Mouse (Mus musculus) neural tube, embryonic 14.5 days (tissue): ENCODE measurements around the gene Gm45711. TPM values are rescaled to one million over a fixed set of nuclear protein-coding genes. Genes with fewer than 3 reads are reported as not detected.
"Not testable (repeated sequence)": the region's sequence is repeated elsewhere in the genome, so short reads cannot be mapped to it uniquely, and the experiment has no call there.

Experiments
- ATAC-seq: fragments of 200-750 bp; cut with Nextera tagmentation; 2 replicates; pipeline ENCODE4 v1.8.0; 2017; ENCODE audit warnings: low read depth, mild to moderate bottlenecking, moderate TSS enrichment, moderate library complexity
- H3K27ac ChIP-seq: fragments of 300-500 bp; sonication (generic); 2 replicates; pipeline ENCODE4 v1.5.1; 2014; ENCODE audit warnings: low read depth, mild to moderate bottlenecking, control low read depth, low read length, moderate library complexity, mixed read lengths
- H3K27me3 ChIP-seq: fragments of 300-500 bp; sonication (generic); 2 replicates; pipeline ENCODE4 v1.6.1; 2014; ENCODE audit warnings: low read length; ENCODE audit not compliant: control insufficient read depth, insufficient read depth
- H3K36me3 ChIP-seq: fragments of 300-500 bp; sonication (generic); 2 replicates; pipeline ENCODE4 v1.6.1; 2014; ENCODE audit warnings: low read length, mixed read lengths; ENCODE audit not compliant: control insufficient read depth, insufficient read depth
- H3K4me1 ChIP-seq: fragments of 300-500 bp; sonication (generic); 2 replicates; pipeline ENCODE4 v1.6.1; 2014; ENCODE audit warnings: low read length; ENCODE audit not compliant: control insufficient read depth, insufficient read depth
- H3K4me2 ChIP-seq: fragments of 300-500 bp; sonication (generic); 2 replicates; pipeline ENCODE4 v1.6.1; 2014; ENCODE audit warnings: mild to moderate bottlenecking, low read depth, low read length, control low read depth
- H3K4me3 ChIP-seq: fragments of 300-500 bp; sonication (generic); 2 replicates; pipeline ENCODE4 v1.5.1; 2014; ENCODE audit warnings: low read depth, low read length, control low read depth, mixed read lengths
- H3K9ac ChIP-seq: fragments of 300-500 bp; sonication (generic); replicated peaks from 2 replicates; pipeline ENCODE4 v1.6.1; 2014; ENCODE audit warnings: low read depth, mild to moderate bottlenecking, control low read depth, low read length, mixed read lengths
- H3K9me3 ChIP-seq: fragments of 300-500 bp; sonication (generic); 2 replicates; pipeline ENCODE4 v1.6.1; 2016; ENCODE audit warnings: low read length; ENCODE audit not compliant: control insufficient read depth
- WGBS: fragments of 180-500 bp; shearing (Covaris S2); extraction: QIAGEN DNeasy Blood & Tissue Kit; methylation state at CpG from one replicate; pipeline ENCODE4 v1.1.7; 2014; 5-methylcytosine and 5-hydroxymethylcytosine counted together
- polyA plus RNA-seq: library from polyadenylated mRNA; unstranded; fragments of >200 nt; fragmentation: Nextera tagmentation; extraction: Ambion mirVana; gene quantifications from 2 replicates; pipeline ENCODE4 v1.2.1, GENCODE M21; 2014

Gm45711 gene
- polyA plus RNA-seq: not detected in 2 replicates

DNA sequence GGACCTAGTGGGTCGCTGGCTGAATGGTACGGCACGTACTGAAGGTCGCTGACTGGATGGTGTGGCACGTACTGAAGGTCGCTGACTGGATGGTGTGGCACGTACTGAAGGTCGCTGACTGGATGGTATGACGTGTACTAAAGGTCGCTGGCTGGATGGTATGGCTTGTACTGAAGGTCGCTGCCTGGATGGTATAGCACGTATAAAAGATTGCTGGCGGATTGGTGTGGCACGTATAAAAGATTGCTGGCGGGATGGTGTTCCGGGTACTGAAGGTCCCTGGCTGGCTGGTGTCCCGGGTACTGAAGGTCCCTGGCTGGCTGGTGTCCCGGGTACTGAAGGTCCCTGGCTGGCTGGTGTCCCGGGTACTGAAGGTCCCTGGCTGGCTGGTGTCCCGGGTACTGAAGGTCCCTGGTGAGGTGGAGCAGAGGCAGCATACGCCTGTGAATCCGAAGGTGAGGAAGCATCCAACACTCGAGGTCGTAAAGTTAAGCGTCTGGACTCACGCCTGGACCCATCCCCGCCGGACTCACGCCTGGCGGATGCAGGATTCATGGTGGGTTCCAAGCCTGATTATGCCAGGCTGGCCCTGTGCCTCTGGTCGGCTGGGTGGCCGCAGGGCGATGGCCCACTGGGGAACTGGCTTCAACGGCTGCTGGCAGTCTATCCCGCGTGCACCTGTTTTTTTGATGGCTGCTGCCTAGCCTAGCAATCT is at the start of gene Gm45711, which contains the start of gene Cmtm1:
Gene Gm45711, minus strand, starts transcription at position 641 of the 715 bp plus-strand sequence.
Gene Cmtm1, minus strand, starts transcription at position 705 of the 715 bp plus-strand sequence.
- not testable (repeated sequence) for H3K4me2 ChIP-seq, H3K9ac ChIP-seq, ATAC-seq, H3K27ac ChIP-seq, H3K36me3 ChIP-seq, H3K4me1 ChIP-seq, H3K27me3 ChIP-seq, H3K9me3 ChIP-seq, H3K4me3 ChIP-seq
- WGBS: 92% methylated on average over 36 of the region's 36 CpGs

GRCm38 (mm10) chr8:104358637-104359036 is 48.8 kb upstream of the Gm45711 start:
- 86% methylated on average over 3 of the region's 3 CpGs for WGBS
- no peak overlapping the region for H3K4me2 ChIP-seq
- no peak for ATAC-seq
- no peaks in the 10 kb centered on the region for H3K4me1 ChIP-seq
- H3K9ac ChIP-seq: no peak overlapping the region
- H3K27me3 ChIP-seq: no peaks in the 10 kb centered on the region
- H3K9me3 ChIP-seq: no peaks in the 10 kb centered on the region
- H3K36me3 ChIP-seq: no peaks in the 10 kb centered on the region; the same call in none of the 2 replicates
- H3K27ac ChIP-seq: no peak overlapping the region
- H3K4me3 ChIP-seq: no peak overlapping the region

DNA sequence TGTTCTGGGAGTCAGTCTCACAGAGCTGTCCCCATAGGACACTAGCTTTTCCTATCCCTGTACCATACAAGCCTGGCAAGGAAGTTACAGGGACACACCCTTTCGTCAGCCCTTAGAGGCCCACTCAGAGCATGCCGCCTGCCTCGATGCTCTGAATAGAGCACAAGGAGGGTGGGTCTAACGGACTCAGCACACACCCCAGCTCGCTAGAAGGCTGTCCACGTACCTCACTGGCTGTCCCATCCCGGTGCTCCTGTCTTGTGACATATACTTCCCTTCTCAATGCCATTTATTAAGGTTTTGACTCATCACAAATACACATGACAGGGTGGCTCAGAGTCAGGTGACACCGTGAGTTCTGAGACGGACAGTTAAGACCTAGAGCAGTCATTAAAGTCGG is 44.6 kb upstream of the Gm45711 start:
- ATAC-seq: no peak
- Histone ChIP-seq H3K9ac (no peak overlapping the region), H3K4me1 (no peaks in the 10 kb centered on the region), H3K36me3 (no peaks in the 10 kb centered on the region; the same call in none of the 2 replicates), H3K27ac (no peak overlapping the region), H3K4me2 (no peak overlapping the region), H3K9me3 (no peaks in the 10 kb centered on the region), H3K4me3 (no peak overlapping the region), H3K27me3 (no peaks in the 10 kb centered on the region)
- 92% methylated on average over 10 of the region's 10 CpGs for WGBS

GRCm38 (mm10) chr8:104353186-104353585 is 43.3 kb upstream of the Gm45711 start:
- no peak overlapping the region for H3K9ac ChIP-seq
- no peak overlapping the region for H3K4me3 ChIP-seq
- H3K36me3 ChIP-seq: no peaks in the 10 kb centered on the region; the same call in none of the 2 replicates
- no peak overlapping the region for H3K27ac ChIP-seq
- WGBS: 67% methylated on average over 5 of the region's 5 CpGs
- no peak overlapping the region for H3K4me2 ChIP-seq
- H3K27me3 ChIP-seq: no peaks in the 10 kb centered on the region
- peak; percentile 63; the same call in 1 of the 2 replicates for ATAC-seq
- no peaks in the 10 kb centered on the region for H3K9me3 ChIP-seq
- H3K4me1 ChIP-seq: no peaks in the 10 kb centered on the region

GRCm38 (mm10) chr8:104350047-104350446 is 40.2 kb upstream of the Gm45711 start:
- ATAC-seq: no peak
- H3K4me2 ChIP-seq: no peak overlapping the region
- H3K27me3 ChIP-seq: no peaks in the 10 kb centered on the region
- 88% methylated on average over 13 of the region's 13 CpGs for WGBS
- no peaks in the 10 kb centered on the region for H3K9me3 ChIP-seq
- no peak overlapping the region for H3K9ac ChIP-seq
- H3K4me3 ChIP-seq: no peak overlapping the region
- no peaks in the 10 kb centered on the region for H3K36me3 ChIP-seq
- H3K27ac ChIP-seq: no peak overlapping the region
- H3K4me1 ChIP-seq: no peaks in the 10 kb centered on the region

GRCm38 (mm10) chr8:104348971-104349370 is 39.1 kb upstream of the Gm45711 start:
- Histone ChIP-seq H3K27ac (no peak overlapping the region), H3K4me1 (no peaks in the 10 kb centered on the region), H3K4me2 (no peak overlapping the region), H3K36me3 (no peaks in the 10 kb centered on the region), H3K9me3 (no peaks in the 10 kb centered on the region), H3K9ac (no peak overlapping the region), H3K4me3 (no peak overlapping the region), H3K27me3 (no peaks in the 10 kb centered on the region)
- ATAC-seq: no peak
- 88% methylated on average over 5 of the region's 5 CpGs for WGBS

DNA sequence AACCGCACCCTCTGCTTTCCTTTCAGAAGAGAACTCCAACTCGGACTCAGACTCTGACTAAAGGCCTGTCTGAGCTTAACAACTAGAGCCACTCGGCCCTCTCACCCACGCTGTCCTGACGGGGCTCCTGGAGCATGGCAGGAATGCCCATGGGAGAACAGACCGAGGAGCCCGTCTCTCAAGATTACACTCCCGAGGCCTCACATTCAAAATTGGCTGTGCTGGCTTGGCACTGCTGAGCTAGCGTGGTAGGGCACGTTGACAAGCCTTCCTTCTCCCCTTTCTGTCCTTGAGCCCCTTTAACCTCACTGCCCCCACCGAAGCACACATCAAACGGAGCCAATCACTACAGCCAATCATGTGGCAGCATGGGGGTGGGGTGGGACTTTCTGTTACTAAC is 36.8 kb upstream of the Gm45711 start:
- Histone ChIP-seq H3K27me3 (no peaks in the 10 kb centered on the region), H3K36me3 (no peaks in the 10 kb centered on the region), H3K4me2 (no peak overlapping the region), H3K4me3 (no peak overlapping the region), H3K9me3 (no peaks in the 10 kb centered on the region), H3K27ac (no peak overlapping the region), H3K9ac (no peak overlapping the region), H3K4me1 (no peaks in the 10 kb centered on the region)
- ATAC-seq: no peak
- 59% methylated on average over 12 of the region's 12 CpGs for WGBS

DNA sequence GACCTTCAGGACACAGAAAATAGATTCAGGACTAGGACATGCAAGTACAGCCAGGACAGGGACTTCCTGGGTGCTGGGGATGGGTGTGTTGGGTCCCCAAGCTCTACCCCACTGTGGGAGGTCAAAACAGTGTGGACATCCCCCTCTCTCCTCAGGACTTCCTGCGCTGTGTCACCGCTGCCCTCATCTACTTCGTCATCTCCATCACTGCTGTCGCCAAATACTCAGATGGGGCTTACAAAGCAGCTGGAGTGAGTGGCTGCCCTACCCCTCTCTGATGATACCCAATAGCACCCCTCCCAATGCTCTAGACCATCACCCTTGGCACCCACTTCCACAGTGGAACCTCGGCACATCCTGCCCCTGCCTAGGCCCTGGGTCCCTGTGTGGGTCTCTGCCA is 34.7 kb upstream of the Gm45711 start:
- Histone ChIP-seq H3K9ac (no peak overlapping the region), H3K36me3 (no peaks in the 10 kb centered on the region), H3K9me3 (no peaks in the 10 kb centered on the region), H3K4me2 (no peak overlapping the region), H3K27ac (no peak overlapping the region), H3K4me3 (no peak overlapping the region), H3K4me1 (no peaks in the 10 kb centered on the region), H3K27me3 (no peaks in the 10 kb centered on the region)
- 96% methylated on average over 5 of the region's 5 CpGs for WGBS
- no peak for ATAC-seq

DNA sequence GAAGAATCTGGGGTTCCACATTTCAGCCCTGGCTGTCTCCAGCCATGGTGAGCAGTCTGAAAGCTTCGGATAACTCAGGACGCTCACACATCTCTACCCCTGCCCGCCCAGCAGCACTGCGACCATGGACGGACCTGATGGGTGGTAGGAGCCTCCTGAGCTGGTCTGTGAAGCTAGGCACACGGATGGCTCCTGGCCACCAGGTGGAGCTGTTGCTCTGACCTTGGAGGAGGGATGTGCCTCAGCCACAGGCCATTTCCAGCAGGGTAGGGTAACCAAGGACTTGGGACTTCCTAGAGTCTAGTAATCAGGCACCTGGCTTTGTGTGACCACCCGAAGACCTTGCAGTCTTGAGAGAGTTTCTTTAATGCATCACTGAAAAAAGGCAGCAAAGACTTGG is 34.1 kb upstream of the Gm45711 start:
- ATAC-seq: peak; percentile 50; the same call in 1 of the 2 replicates
- Histone ChIP-seq H3K36me3 (no peaks in the 10 kb centered on the region), H3K9me3 (no peaks in the 10 kb centered on the region), H3K27ac (no peak overlapping the region), H3K4me3 (no peak overlapping the region), H3K4me2 (no peak overlapping the region), H3K9ac (no peak overlapping the region), H3K27me3 (no peaks in the 10 kb centered on the region), H3K4me1 (no peaks in the 10 kb centered on the region)
- whole genome bisulfite sequencing: 11% methylated on average over 7 of the region's 7 CpGs
